Mouse (Mus musculus) liver, postnatal 0 days (tissue): ENCODE measurements around the gene Zbtb41.

Experiments
- CTCF ChIP-seq: sonication (generic); IDR thresholded peaks from 2 replicates; pipeline ENCODE4 v1.5.1; 2016; ENCODE audit warnings: antibody characterized with exemption, low read depth
- EP300 ChIP-seq: IDR thresholded peaks from 2 replicates; pipeline ENCODE4 v1.6.1; 2016; ENCODE audit warnings: antibody characterized with exemption, low read depth, mild to moderate bottlenecking

GRCm38 (mm10) chr1:139496212-139496611, 74.1 kb downstream of the Zbtb41 start:
- TF ChIP-seq CTCF (no peak), EP300 (no peak)
